Mouse (Mus musculus): ENCODE measurements at regions not wholly inside any gene's neighbourhood (a gene's known extent, or its start where the extent isn't known, plus 50 kb on each side); places are given as distances from the start of the nearest gene placed in this dataset.

- peak; percentile 65 for DNase-seq (ENCODE audit: low read depth)
- no peak for TF ChIP-seq POLR2A (IDR thresholded peaks at IDR 0.05; ENCODE audit: borderline replicate concordance, extremely low read depth, insufficient read depth, insufficient read length, poor library complexity, severe bottlenecking)
- TF ChIP-seq CTCF (IDR thresholded peaks at IDR 0.05; ENCODE audit: borderline replicate concordance, extremely low read depth, insufficient read depth, insufficient read length) = no peak
Observed at GRCm38 (mm10) chr16:83698181-83698580, 816.7 kb upstream of the A730009L09Rik start.

- no peak for TF ChIP-seq POLR2A (IDR thresholded peaks at IDR 0.05; ENCODE audit: borderline replicate concordance, extremely low read depth, insufficient read depth, insufficient read length, poor library complexity, severe bottlenecking)
- no peak for TF ChIP-seq CTCF (IDR thresholded peaks at IDR 0.05; ENCODE audit: borderline replicate concordance, extremely low read depth, insufficient read depth, insufficient read length)
Observed at GRCm38 (mm10) chr16:83702659-83703058, 812.3 kb upstream of the A730009L09Rik start.

More at GRCm38 (mm10) chr16:83702659-83703058, 812.3 kb upstream of the A730009L09Rik start:
- DNase-seq (ENCODE audit: low read depth) = no peak

All from brain, embryonic 14.5 days (tissue).